Mouse (Mus musculus) embryonic fibroblast, embryonic 13.5 days (primary cell): ENCODE data around the gene Lgals4.

Experiments used
- CTCF ChIP-seq: IDR thresholded peaks from 2 replicates; pipeline ENCODE4 v1.5.1; 2011; ENCODE audit warnings: mild to moderate bottlenecking, control low read depth, low read length, moderate library complexity, borderline replicate concordance; ENCODE audit not compliant: insufficient read depth
- POLR2A ChIP-seq: IDR thresholded peaks from 2 replicates; pipeline ENCODE4 v1.6.1; 2011; ENCODE audit warnings: low read depth, mild to moderate bottlenecking, control low read depth, low read length, moderate library complexity

DNA sequence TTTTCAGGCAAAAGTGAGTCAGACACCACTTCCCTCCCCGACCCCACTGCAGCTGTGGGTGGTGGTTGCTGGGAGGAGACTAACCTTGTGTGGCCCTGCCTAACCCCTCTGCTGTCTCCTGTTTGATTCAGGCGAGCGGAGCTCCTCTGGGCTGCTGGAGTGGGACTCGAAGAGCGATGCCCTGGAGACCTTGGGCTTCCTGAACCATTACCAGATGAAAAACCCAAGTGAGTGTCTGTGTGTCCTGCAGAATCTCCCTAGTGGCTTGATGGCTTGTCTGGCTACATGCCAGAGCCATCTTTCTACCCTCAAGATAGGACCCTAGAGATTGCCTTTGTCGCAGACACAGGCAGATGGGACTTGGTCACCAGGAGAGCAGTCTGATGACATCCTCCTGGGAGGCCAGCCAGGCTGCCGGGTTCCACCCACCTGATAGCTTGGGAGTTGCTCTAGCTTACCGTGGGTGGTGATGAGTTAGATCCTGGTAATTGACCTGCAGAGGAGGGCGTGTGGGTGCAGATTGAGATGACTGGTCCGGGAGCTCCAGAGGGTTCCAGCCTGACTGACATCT, 12.3 kb upstream of the Lgals4 start:
- TF ChIP-seq CTCF (no peak), POLR2A (no peak)
